Mouse (Mus musculus) limb, embryonic 13.5 days (tissue): Measurements from ENCODE around the gene Dnlz. TPM values are rescaled to one million over a fixed set of nuclear protein-coding genes. Genes with fewer than 3 reads are reported as not detected.
"Not testable (repeated sequence)": the region's sequence is repeated elsewhere in the genome, so short reads cannot be mapped to it uniquely, and the experiment has no call there.

Experiments used
- ATAC-seq: fragments of 200-750 bp; cut with Nextera tagmentation; 2 replicates; pipeline ENCODE4 v1.8.0; 2017; ENCODE audit warnings: low read depth, moderate number of reproducible peaks, moderate TSS enrichment; ENCODE audit not compliant: low FRiP score
- H3K27ac ChIP-seq: fragments of 300-500 bp; sonication (generic); 2 replicates; pipeline ENCODE4 v1.5.1; 2015; ENCODE audit warnings: inconsistent platforms, mild to moderate bottlenecking, moderate library complexity
- H3K27me3 ChIP-seq: fragments of 300-500 bp; sonication (generic); 2 replicates; pipeline ENCODE4 v1.6.1; 2015; ENCODE audit warnings: mild to moderate bottlenecking, inconsistent platforms
- H3K36me3 ChIP-seq: fragments of 300-500 bp; sonication (generic); 2 replicates; pipeline ENCODE4 v1.6.1; 2015; ENCODE audit warnings: inconsistent platforms, mild to moderate bottlenecking, moderate library complexity
- H3K4me1 ChIP-seq: fragments of 300-500 bp; sonication (generic); 2 replicates; pipeline ENCODE4 v1.6.1; 2015; ENCODE audit warnings: inconsistent platforms
- H3K4me2 ChIP-seq: fragments of 300-500 bp; sonication (generic); replicated peaks from 2 replicates; pipeline ENCODE4 v1.6.1; 2015; ENCODE audit warnings: inconsistent platforms, mild to moderate bottlenecking, moderate library complexity
- H3K4me3 ChIP-seq: fragments of 300-500 bp; sonication (generic); 2 replicates; pipeline ENCODE4 v1.5.1; 2015; ENCODE audit warnings: moderate library complexity, mild to moderate bottlenecking, inconsistent platforms
- H3K9ac ChIP-seq: fragments of 300-500 bp; sonication (generic); 2 replicates; pipeline ENCODE4 v1.6.1; 2015; ENCODE audit warnings: mild to moderate bottlenecking, inconsistent platforms
- H3K9me3 ChIP-seq: fragments of 300-500 bp; sonication (generic); 2 replicates; pipeline ENCODE4 v1.6.1; 2016; ENCODE audit warnings: inconsistent platforms
- WGBS: fragments of 180-500 bp; shearing (Covaris S2); methylation state at CpG from one replicate; pipeline ENCODE4 v1.1.7; 2015; 5-methylcytosine and 5-hydroxymethylcytosine counted together
- polyA plus RNA-seq: library from polyadenylated mRNA; unstranded; fragments of >200 nt; fragmentation: Nextera tagmentation; extraction: Ambion mirVana; gene quantifications from 2 replicates; pipeline ENCODE4 v1.2.1, GENCODE M21; 2015

The Dnlz gene
- 28.8 and 29.0 TPM in 2 replicates for polyA plus RNA-seq

- peak; percentile 82 for ATAC-seq
- Histone ChIP-seq H3K36me3 (peaks cover 37% of the 10 kb centered on the region), H3K4me1 (peaks cover 21% of the 10 kb centered on the region), H3K4me3 (peak within 1 kb of the TSS; percentile 86), H3K9ac (peak within 1 kb of the TSS; percentile 94), H3K27me3 (no peaks in the 10 kb centered on the region), H3K27ac (peak within 1 kb of the TSS; percentile 90), H3K9me3 (no peaks in the 10 kb centered on the region), H3K4me2 (peak within 1 kb of the TSS; percentile 97)
- WGBS, result 3% methylated on average over 62 of the region's 62 CpGs
Measured at GRCm38 (mm10) chr2:26351358-26352290, at the start of gene Dnlz. Dnlz (minus strand) TSS chr2:26352110.

GRCm38 (mm10) chr2:26401023-26401422 lies 49.1 kb upstream of the Dnlz start:
- Histone ChIP-seq H3K9me3 (no peaks in the 10 kb centered on the region), H3K4me3 (no peak overlapping the region), H3K4me1 (peaks cover 9% of the 10 kb centered on the region), H3K36me3 (peaks cover 68% of the 10 kb centered on the region), H3K27me3 (no peaks in the 10 kb centered on the region), H3K9ac (no peak overlapping the region), H3K4me2 (no peak overlapping the region), H3K27ac (no peak overlapping the region)
- WGBS, result 91% methylated on average over 4 of the region's 4 CpGs
- ATAC-seq, result no peak

- WGBS, result 90% methylated on average over 5 of the region's 5 CpGs
- H3K4me1 ChIP-seq, result peaks cover 2% of the 10 kb centered on the region; the same call in 1 of the 2 replicates
- H3K27me3 ChIP-seq, result no peaks in the 10 kb centered on the region
- H3K36me3 ChIP-seq, result peaks cover 68% of the 10 kb centered on the region
- no peak overlapping the region for H3K9ac ChIP-seq
- no peak overlapping the region for H3K4me3 ChIP-seq
- no peak for ATAC-seq
- H3K4me2 ChIP-seq, result no peak overlapping the region
- H3K27ac ChIP-seq, result no peak overlapping the region
- no peaks in the 10 kb centered on the region for H3K9me3 ChIP-seq
Measured at GRCm38 (mm10) chr2:26400296-26400695, 48.4 kb upstream of the Dnlz start.

DNA sequence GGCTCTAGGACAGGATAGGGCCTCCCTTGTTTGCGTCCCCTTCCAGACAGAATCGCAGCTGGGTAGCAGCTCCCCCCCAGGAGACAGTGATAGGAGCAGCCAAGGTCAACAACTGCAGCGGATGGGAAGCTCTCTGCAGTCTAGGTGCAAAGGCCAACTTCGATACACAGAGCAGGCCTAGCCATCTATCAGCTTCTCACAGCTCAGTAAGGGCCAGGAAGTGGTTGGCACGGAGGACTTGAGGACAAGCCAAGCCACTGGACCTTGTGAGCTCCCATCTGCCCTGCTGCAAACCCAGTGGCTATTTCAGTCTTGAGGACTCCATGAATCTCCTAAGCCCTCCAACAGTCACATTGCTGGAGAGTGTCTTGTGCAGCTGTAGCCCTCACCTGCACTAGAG lies 47.7 kb upstream of the Dnlz start:
- Histone ChIP-seq H3K36me3 (peaks cover 75% of the 10 kb centered on the region), H3K27ac (no peak overlapping the region), H3K9ac (no peak overlapping the region), H3K27me3 (no peaks in the 10 kb centered on the region), H3K4me2 (no peak overlapping the region), H3K4me1 (no peaks in the 10 kb centered on the region), H3K9me3 (no peaks in the 10 kb centered on the region), H3K4me3 (no peak overlapping the region)
- 93% methylated on average over 5 of the region's 5 CpGs for WGBS
- ATAC-seq, result no peak

DNA sequence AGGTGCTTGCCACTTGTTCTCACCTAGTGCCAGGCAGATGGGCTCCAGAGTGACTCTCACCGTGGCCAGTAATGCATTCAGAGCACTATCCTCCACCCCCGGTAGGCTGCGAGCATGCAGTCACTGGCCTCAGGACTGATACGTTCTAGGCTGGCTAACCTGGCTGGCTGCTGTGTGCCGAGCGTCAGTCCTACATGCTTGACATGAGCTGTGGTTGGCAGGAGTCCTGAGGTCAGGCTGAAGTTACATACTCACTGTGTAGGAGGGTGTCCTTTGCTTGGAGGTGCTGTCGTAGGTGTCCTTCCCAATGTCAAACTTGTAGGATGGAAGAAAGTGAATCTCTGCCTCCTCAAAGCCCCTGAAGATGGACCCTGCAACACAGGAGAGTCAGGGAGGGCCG lies 47.1 kb upstream of the Dnlz start:
- H3K4me3 ChIP-seq, result no peak overlapping the region
- no peak overlapping the region for H3K27ac ChIP-seq
- no peaks in the 10 kb centered on the region for H3K27me3 ChIP-seq
- peaks cover 82% of the 10 kb centered on the region for H3K36me3 ChIP-seq
- no peak overlapping the region for H3K4me2 ChIP-seq
- no peak for ATAC-seq
- no peaks in the 10 kb centered on the region for H3K4me1 ChIP-seq
- no peak overlapping the region for H3K9ac ChIP-seq
- WGBS, result 89% methylated on average over 8 of the region's 8 CpGs
- H3K9me3 ChIP-seq, result no peaks in the 10 kb centered on the region

DNA sequence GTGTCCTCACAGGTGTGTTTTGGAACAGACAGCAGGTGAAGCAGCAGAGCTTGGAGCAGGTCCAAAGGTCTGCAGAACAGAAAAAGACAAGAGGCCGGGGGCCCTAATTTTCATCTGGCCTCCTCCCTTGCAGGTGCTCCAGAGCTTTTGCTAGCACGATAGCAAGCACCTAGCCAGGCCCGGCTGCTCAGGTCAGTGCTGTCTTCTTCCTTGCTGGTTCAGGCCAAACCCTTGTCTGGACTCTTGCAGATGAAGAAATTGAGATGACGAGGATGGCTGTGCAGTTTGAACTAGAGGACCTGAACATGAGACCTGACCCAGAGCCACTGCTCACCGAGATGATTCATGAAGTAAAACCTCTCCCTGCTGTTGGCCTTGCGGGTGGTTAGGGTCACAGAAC lies 39.7 kb upstream of the Dnlz start:
- H3K9me3 ChIP-seq, result no peaks in the 10 kb centered on the region
- 0 out of 2 replicates have a peak overlapping the region, but pooled peaks have one; percentile 31 for H3K9ac ChIP-seq
- 90% methylated on average over 6 of the region's 6 CpGs for WGBS
- ATAC-seq, result no peak
- peaks cover 19% of the 10 kb centered on the region for H3K4me1 ChIP-seq
- no peaks in the 10 kb centered on the region for H3K27me3 ChIP-seq
- no peak overlapping the region for H3K4me3 ChIP-seq
- H3K36me3 ChIP-seq, result peaks cover 76% of the 10 kb centered on the region
- H3K27ac ChIP-seq, result no peak overlapping the region
- H3K4me2 ChIP-seq, result no peak overlapping the region

- H3K27ac ChIP-seq, result no peak overlapping the region
- H3K9ac ChIP-seq, result no peak overlapping the region
- no peak for ATAC-seq
- H3K4me3 ChIP-seq, result no peak overlapping the region
- WGBS, result 85% methylated on average over 3 of the region's 3 CpGs
- peaks cover 19% of the 10 kb centered on the region for H3K4me1 ChIP-seq
- peaks cover 76% of the 10 kb centered on the region for H3K36me3 ChIP-seq
- H3K9me3 ChIP-seq, result no peaks in the 10 kb centered on the region
- H3K4me2 ChIP-seq, result no peak overlapping the region
- no peaks in the 10 kb centered on the region for H3K27me3 ChIP-seq
Measured at GRCm38 (mm10) chr2:26390954-26391353, 39.0 kb upstream of the Dnlz start.

DNA sequence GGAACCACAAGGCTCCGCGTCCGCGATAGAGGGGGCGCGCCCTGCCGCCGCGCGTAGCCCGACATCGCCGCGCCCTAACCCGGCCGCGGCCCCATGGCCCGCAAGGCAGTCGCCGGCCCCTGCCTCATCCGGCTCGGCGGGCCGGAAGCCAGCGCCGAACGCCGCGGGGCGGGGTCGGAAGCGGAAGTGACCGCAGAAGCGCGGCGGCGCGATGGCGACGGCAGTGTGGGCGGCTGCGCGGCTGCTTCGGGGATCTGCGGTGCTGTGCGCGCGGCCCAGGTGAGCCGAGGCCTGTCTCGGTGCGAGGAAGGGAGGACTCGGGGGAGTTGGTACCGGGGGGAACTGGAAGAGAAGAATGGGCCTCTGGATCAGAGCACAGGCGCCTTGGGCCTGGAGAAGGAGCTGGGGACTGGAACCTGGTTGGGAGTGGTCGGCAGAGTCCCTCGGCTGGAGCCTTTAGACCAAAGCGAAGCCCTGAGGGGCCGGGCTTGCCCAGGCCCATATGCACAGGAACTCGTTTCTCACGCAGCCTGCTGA lies 37.3 kb upstream of the Dnlz start, which contains the start of the genes Entr1 and Pmpca:
Gene Entr1 (minus strand): TSS at position 163 of the 537 bp plus-strand sequence.
Gene Pmpca (plus strand): TSS at position 186 of the 537 bp plus-strand sequence.
- peak within 1 kb of the TSS; percentile 90 for H3K4me2 ChIP-seq
- 1% methylated on average over 50 of the region's 60 CpGs for WGBS
- H3K4me1 ChIP-seq, result peaks cover 19% of the 10 kb centered on the region
- peak within 1 kb of the TSS; percentile 96 for H3K9ac ChIP-seq
- peaks cover 76% of the 10 kb centered on the region for H3K36me3 ChIP-seq
- H3K27ac ChIP-seq, result peak within 1 kb of the TSS; percentile 69; the same call in 1 of the 2 replicates
- no peaks in the 10 kb centered on the region for H3K27me3 ChIP-seq
- H3K4me3 ChIP-seq, result peak within 1 kb of the TSS; percentile 94
- no peaks in the 10 kb centered on the region for H3K9me3 ChIP-seq
- peak; percentile 89 for ATAC-seq

DNA sequence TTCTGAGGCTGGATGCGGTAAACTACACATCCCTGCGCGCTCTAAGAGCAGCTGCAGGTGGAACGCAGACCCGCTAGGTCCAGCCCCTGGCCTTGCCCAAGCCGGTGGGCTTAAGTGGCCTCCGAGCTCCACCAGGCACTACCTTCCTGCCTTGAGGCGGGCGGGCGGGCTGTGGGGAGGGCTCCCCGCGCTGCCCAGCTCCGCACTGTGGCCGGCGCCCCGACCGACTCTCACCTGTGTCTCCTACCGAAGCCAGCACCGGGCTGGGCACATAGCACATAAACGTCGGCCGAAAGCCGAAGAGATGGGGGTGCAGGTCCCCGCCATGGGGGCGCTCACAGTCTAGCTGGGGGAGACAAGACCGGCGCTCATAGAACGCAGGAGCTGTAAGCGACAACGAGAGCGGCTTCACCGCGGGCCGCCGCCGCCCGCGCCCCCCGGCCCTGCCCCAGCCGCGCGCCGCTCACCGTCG lies 36.8 kb upstream of the Dnlz start:
- WGBS, result under 1% methylated on average over 37 of the region's 45 CpGs
- H3K27ac ChIP-seq, result peak overlapping the region; percentile 69; the same call in 1 of the 2 replicates
- H3K4me1 ChIP-seq, result peaks cover 19% of the 10 kb centered on the region
- peak overlapping the region; percentile 94 for H3K4me3 ChIP-seq
- no peaks in the 10 kb centered on the region for H3K27me3 ChIP-seq
- peak; percentile 51 for ATAC-seq
- H3K9ac ChIP-seq, result peak overlapping the region; percentile 96
- H3K9me3 ChIP-seq, result no peaks in the 10 kb centered on the region
- peak overlapping the region; percentile 90 for H3K4me2 ChIP-seq
- H3K36me3 ChIP-seq, result peaks cover 76% of the 10 kb centered on the region

GRCm38 (mm10) chr2:26387713-26388112 lies 35.8 kb upstream of the Dnlz start:
- WGBS, result 91% methylated on average over 3 of the region's 3 CpGs
- Histone ChIP-seq H3K4me1 (peaks cover 19% of the 10 kb centered on the region), H3K27ac (no peak overlapping the region), H3K27me3 (no peaks in the 10 kb centered on the region), H3K9me3 (no peaks in the 10 kb centered on the region), H3K4me2 (peak overlapping the region; percentile 90), H3K9ac (peak overlapping the region; percentile 96), H3K4me3 (peak overlapping the region; percentile 94), H3K36me3 (peaks cover 76% of the 10 kb centered on the region)
- ATAC-seq, result no peak

GRCm38 (mm10) chr2:26380871-26381270 lies 29.0 kb upstream of the Dnlz start:
- H3K4me3 ChIP-seq, result peak overlapping the region; percentile 85
- 28% methylated on average over 6 of the region's 6 CpGs for WGBS
- H3K9me3 ChIP-seq, H3K27ac ChIP-seq, H3K27me3 ChIP-seq, ATAC-seq: not testable (repeated sequence)
- peak overlapping the region; percentile 86 for H3K4me2 ChIP-seq
- peaks cover 67% of the 10 kb centered on the region for H3K36me3 ChIP-seq
- H3K9ac ChIP-seq, result peak overlapping the region; percentile 85
- H3K4me1 ChIP-seq, result peaks cover 12% of the 10 kb centered on the region
